Mouse (Mus musculus) ES-E14 (cell line): ENCODE results near the gene Dynlt1f. TPM values are rescaled to one million over a fixed set of nuclear protein-coding genes. Genes with fewer than 3 reads are reported as not detected.

ENCODE experiments used
- total RNA-seq: library from RNA; depleted of rRNA; stranded (reverse); fragments of 300-350 nt; gene quantifications from 2 replicates; pipeline ENCODE4 v1.2.3, GENCODE M21; 2012; rRNA removed

The Dynlt1f gene
- total RNA-seq, 1 experiment: 164 TPM

Other genes starting within 250 kb of the Dynlt1f start
- 557 and 575 TPM in 2 replicates for gene Dynlt1b, start 225.8 kb downstream of the Dynlt1f start, total RNA-seq
- 16.8 and 26.6 TPM in 2 replicates for gene Dynlt1c, start 54.2 kb downstream of the Dynlt1f start, total RNA-seq
- gene Sytl3, start 3.2 kb upstream of the Dynlt1f start, total RNA-seq: 4.1 and 7.0 TPM in 2 replicates
- gene Ezr, start 126.9 kb upstream of the Dynlt1f start, total RNA-seq: 131 and 180 TPM in 2 replicates